Mouse (Mus musculus) midbrain, embryonic 10.5 days (tissue): ENCODE data around the gene Fryl. TPM values are rescaled to one million over a fixed set of nuclear protein-coding genes. Genes with fewer than 3 reads are reported as not detected.

Experiments
- DNase-seq: peaks from one replicate; pipeline ENCODE4 v3.0.0-alpha.2; 2017; ENCODE audit warnings: low spot score
- H3K27ac ChIP-seq: fragments of 300-500 bp; sonication (generic); replicated peaks from 2 replicates; pipeline ENCODE4 v1.5.1; 2016; ENCODE audit warnings: mild to moderate bottlenecking
- H3K27me3 ChIP-seq: fragments of 300-500 bp; sonication (generic); 2 replicates; pipeline ENCODE4 v1.6.1; 2016; ENCODE audit warnings: low read depth, mild to moderate bottlenecking; ENCODE audit not compliant: poor library complexity, severe bottlenecking
- H3K36me3 ChIP-seq: fragments of 300-500 bp; sonication (generic); 2 replicates; pipeline ENCODE4 v1.6.1; 2016; ENCODE audit warnings: mild to moderate bottlenecking, moderate library complexity
- H3K4me1 ChIP-seq: fragments of 300-500 bp; sonication (generic); 2 replicates; pipeline ENCODE4 v1.6.1; 2016
- H3K4me3 ChIP-seq: fragments of 300-500 bp; sonication (generic); 2 replicates; pipeline ENCODE4 v1.5.1; 2016; ENCODE audit warnings: mild to moderate bottlenecking, moderate library complexity
- H3K9me3 ChIP-seq: fragments of 300-500 bp; sonication (generic); replicated peaks from 2 replicates; pipeline ENCODE4 v1.6.1; 2016; ENCODE audit warnings: mild to moderate bottlenecking
- WGBS: fragments of 180-500 bp; shearing (Covaris S2); methylation state at CpG from one replicate; pipeline ENCODE4 v1.1.7; 2016; 5-methylcytosine and 5-hydroxymethylcytosine counted together
- polyA plus RNA-seq: library from polyadenylated mRNA; unstranded; fragments of >200 nt; fragmentation: Nextera tagmentation; extraction: Ambion mirVana; gene quantifications from 2 replicates; pipeline ENCODE4 v1.2.1, GENCODE M21; 2016

Fryl gene
- polyA plus RNA-seq, 1 experiment from 2014 or later, result 23.7 TPM

GRCm38 (mm10) chr5:73210971-73211315, 45.5 kb downstream of the Fryl start:
- Histone ChIP-seq H3K4me3 (no peak overlapping the region), H3K27ac (no peak overlapping the region), H3K36me3 (peaks cover 47% of the 10 kb centered on the region), H3K9me3 (no peaks in the 10 kb centered on the region), H3K4me1 (peaks cover 13% of the 10 kb centered on the region; the same call in 1 of the 2 replicates), H3K27me3 (no peaks in the 10 kb centered on the region)
- 97% methylated on average over 6 of the region's 6 CpGs for WGBS
- no peak for DNase-seq

DNA sequence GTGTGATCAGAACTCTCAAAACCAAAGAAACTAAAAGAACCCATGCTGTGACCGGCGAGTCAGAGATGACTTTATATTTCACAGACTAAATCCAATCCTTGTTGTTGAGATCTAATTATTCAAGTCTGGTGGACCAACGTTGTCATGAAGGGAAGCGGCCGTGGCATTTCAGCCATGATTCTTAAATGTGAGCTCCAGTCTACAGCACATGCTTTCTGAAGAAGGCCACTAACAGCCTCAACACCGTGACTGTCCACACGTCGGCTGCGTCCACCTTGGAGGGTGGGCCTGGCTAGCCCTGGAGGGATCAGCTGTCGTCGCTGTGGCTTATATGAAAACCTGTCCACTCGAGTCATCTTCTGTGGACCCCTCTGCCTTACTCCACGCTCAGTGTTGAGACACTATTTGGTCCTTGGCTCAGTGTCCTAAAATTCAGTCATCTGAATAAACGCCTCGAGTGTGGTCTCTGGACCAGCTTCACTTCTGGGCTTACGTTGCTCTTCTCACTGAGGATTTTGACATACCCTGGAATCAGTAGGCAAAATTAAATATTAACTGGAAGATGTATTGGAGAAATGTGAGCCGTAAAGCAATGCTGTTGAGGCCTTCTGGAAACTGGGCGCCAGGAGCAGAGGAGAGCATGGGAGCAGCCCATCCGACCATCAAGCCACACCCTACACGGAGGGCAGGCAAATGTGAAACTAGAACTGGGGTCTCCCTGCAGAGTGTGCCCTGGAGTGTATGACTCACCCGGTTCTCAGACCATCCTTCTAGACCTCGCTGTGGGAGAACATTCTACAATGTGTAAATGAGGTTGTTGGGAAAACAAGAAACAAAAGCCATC, 46.1 kb downstream of the Fryl start:
- Histone ChIP-seq H3K36me3 (peaks cover 47% of the 10 kb centered on the region), H3K9me3 (no peaks in the 10 kb centered on the region), H3K4me3 (no peak overlapping the region), H3K27me3 (no peaks in the 10 kb centered on the region), H3K4me1 (peaks cover 13% of the 10 kb centered on the region; the same call in 1 of the 2 replicates), H3K27ac (no peak overlapping the region)
- no peak for DNase-seq
- 92% methylated on average over 22 of the region's 22 CpGs for WGBS

GRCm38 (mm10) chr5:73209201-73210096, 47.0 kb downstream of the Fryl start:
- DNase-seq, result no peak
- 80% methylated on average over 20 of the region's 20 CpGs for WGBS
- H3K9me3 ChIP-seq, result no peaks in the 10 kb centered on the region
- H3K36me3 ChIP-seq, result peaks cover 54% of the 10 kb centered on the region
- H3K4me3 ChIP-seq, result no peak overlapping the region
- H3K27me3 ChIP-seq, result no peaks in the 10 kb centered on the region
- H3K27ac ChIP-seq, result no peak overlapping the region
- peaks cover 13% of the 10 kb centered on the region; the same call in 1 of the 2 replicates for H3K4me1 ChIP-seq

- 83% methylated on average over 6 of the region's 6 CpGs for WGBS
- no peak overlapping the region for H3K27ac ChIP-seq
These were observed 47.8 kb downstream of the Fryl start for GRCm38 (mm10) chr5:73208645-73209044.

GRCm38 (mm10) chr5:73206722-73207121, 49.7 kb downstream of the Fryl start:
- Histone ChIP-seq H3K27ac (no peak overlapping the region), H3K36me3 (peaks cover 37% of the 10 kb centered on the region), H3K9me3 (no peaks in the 10 kb centered on the region), H3K4me3 (no peak overlapping the region), H3K4me1 (peaks cover 13% of the 10 kb centered on the region; the same call in 1 of the 2 replicates), H3K27me3 (no peaks in the 10 kb centered on the region)
- 90% methylated on average over 9 of the region's 9 CpGs for WGBS
- DNase-seq, result no peak

More at GRCm38 (mm10) chr5:73208645-73209044, 47.8 kb downstream of the Fryl start:
- H3K27me3 ChIP-seq, result no peaks in the 10 kb centered on the region
- no peak for DNase-seq
- peaks cover 13% of the 10 kb centered on the region; the same call in 1 of the 2 replicates for H3K4me1 ChIP-seq
- no peak overlapping the region for H3K4me3 ChIP-seq
- peaks cover 53% of the 10 kb centered on the region for H3K36me3 ChIP-seq
- H3K9me3 ChIP-seq, result no peaks in the 10 kb centered on the region

GRCm38 (mm10) chr5:73205996-73206629, 50.3 kb downstream of the Fryl start:
- H3K4me3 ChIP-seq, result no peak overlapping the region
- H3K27ac ChIP-seq, result no peak overlapping the region
- H3K4me1 ChIP-seq, result peaks cover 13% of the 10 kb centered on the region; the same call in 1 of the 2 replicates
- no peak for DNase-seq
- 93% methylated on average over 8 of the region's 8 CpGs for WGBS
- H3K36me3 ChIP-seq, result peaks cover 36% of the 10 kb centered on the region
- H3K9me3 ChIP-seq, result no peaks in the 10 kb centered on the region
- no peaks in the 10 kb centered on the region for H3K27me3 ChIP-seq

- no peak for DNase-seq
- Histone ChIP-seq H3K4me1 (peaks cover 13% of the 10 kb centered on the region; the same call in 1 of the 2 replicates), H3K27ac (no peak overlapping the region), H3K36me3 (peaks cover 27% of the 10 kb centered on the region), H3K4me3 (no peak overlapping the region), H3K9me3 (no peaks in the 10 kb centered on the region), H3K27me3 (no peaks in the 10 kb centered on the region)
- WGBS, result 97% methylated on average over 3 of the region's 3 CpGs
These were observed 51.4 kb downstream of the Fryl start for GRCm38 (mm10) chr5:73205050-73205449.

- WGBS, result 97% methylated on average over 6 of the region's 6 CpGs
- Histone ChIP-seq H3K9me3 (0 out of 2 replicates have a peak, but pooled peaks cover 4% of the 10 kb centered on the region), H3K36me3 (peaks cover 24% of the 10 kb centered on the region), H3K27me3 (no peaks in the 10 kb centered on the region), H3K27ac (no peak overlapping the region), H3K4me1 (no peaks in the 10 kb centered on the region), H3K4me3 (no peak overlapping the region)
- DNase-seq, result no peak
These were observed 53.9 kb downstream of the Fryl start for GRCm38 (mm10) chr5:73202498-73202897.

GRCm38 (mm10) chr5:73202077-73202476, 54.3 kb downstream of the Fryl start:
- H3K4me3 ChIP-seq, result no peak overlapping the region
- H3K27ac ChIP-seq, result no peak overlapping the region
- no peaks in the 10 kb centered on the region for H3K4me1 ChIP-seq
- H3K9me3 ChIP-seq, result 0 out of 2 replicates have a peak, but pooled peaks cover 4% of the 10 kb centered on the region
- no peak for DNase-seq
- H3K27me3 ChIP-seq, result no peaks in the 10 kb centered on the region
- WGBS, result 93% methylated on average over 8 of the region's 8 CpGs
- H3K36me3 ChIP-seq, result peaks cover 24% of the 10 kb centered on the region

GRCm38 (mm10) chr5:73200387-73201384, 55.7 kb downstream of the Fryl start:
- 95% methylated on average over 16 of the region's 16 CpGs for WGBS
- no peaks in the 10 kb centered on the region for H3K27me3 ChIP-seq
- no peak overlapping the region for H3K4me3 ChIP-seq
- H3K4me1 ChIP-seq, result no peaks in the 10 kb centered on the region
- DNase-seq, result no peak
- H3K36me3 ChIP-seq, result peaks cover 21% of the 10 kb centered on the region
- H3K9me3 ChIP-seq, result 0 out of 2 replicates have a peak, but pooled peaks cover 4% of the 10 kb centered on the region
- no peak overlapping the region for H3K27ac ChIP-seq

DNA sequence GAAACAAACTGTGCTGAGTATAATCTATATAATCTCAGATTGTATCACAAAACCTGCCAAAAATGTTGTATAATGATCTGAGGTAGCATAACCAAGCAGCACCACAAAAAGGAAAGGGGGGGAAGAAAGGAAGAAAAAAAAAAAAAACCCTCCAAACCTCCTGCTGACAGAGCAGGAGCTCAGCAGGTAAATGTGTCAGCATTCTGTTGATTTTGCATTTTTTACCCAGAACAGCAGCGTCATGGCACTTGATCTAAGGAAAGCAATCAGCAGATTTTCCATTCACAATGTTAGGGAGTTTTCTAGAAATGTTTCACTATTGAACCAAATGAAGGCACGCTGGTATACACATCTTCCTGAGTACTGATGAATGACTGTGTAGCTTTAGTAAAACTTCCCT, 56.8 kb downstream of the Fryl start:
- WGBS, result 85% methylated on average over 2 of the region's 2 CpGs
- no peak overlapping the region for H3K27ac ChIP-seq
- H3K4me3 ChIP-seq, result no peak overlapping the region
- no peaks in the 10 kb centered on the region for H3K27me3 ChIP-seq
- DNase-seq, result no peak
- no peaks in the 10 kb centered on the region for H3K4me1 ChIP-seq
- H3K9me3 ChIP-seq, result 0 out of 2 replicates have a peak, but pooled peaks cover 4% of the 10 kb centered on the region
- H3K36me3 ChIP-seq, result peaks cover 16% of the 10 kb centered on the region
